Mouse (Mus musculus): ENCODE data around the gene Polg2. TPM values are rescaled to one million over a fixed set of nuclear protein-coding genes. Genes with fewer than 3 reads are reported as not detected.

Gene Polg2
- polyA plus RNA-seq, 1 experiment from 2014 or later: 9.1 TPM

Small RNA genes within 50 kb of the gene (microRNA-seq; reads per million reads assigned to microRNA genes)
- gene Gm25994 (ENCODE audit: insufficient number of aligned reads) (not detected), gene Mir3064 (ENCODE audit: insufficient number of aligned reads) (32.8 reads per million, percentile 22 among the genes with 10 or more reads in this experiment)

Other genes with a start within 250 kb of the Polg2 start
- gene Tex2, start 166.1 kb downstream of the Polg2 start, polyA plus RNA-seq (2014; fragmentation: Nextera tagmentation; extraction: Ambion mirVana): 8.3 and 8.8 TPM in 2 replicates
- 15.4 and 18.8 TPM in 2 replicates for gene Pecam1, start 28.9 kb downstream of the Polg2 start, polyA plus RNA-seq (2014; fragmentation: Nextera tagmentation; extraction: Ambion mirVana)
- gene Milr1, start 28.3 kb downstream of the Polg2 start, polyA plus RNA-seq (2014; fragmentation: Nextera tagmentation; extraction: Ambion mirVana): 0.63 and 1.3 TPM in 2 replicates
- gene Ddx5, start 9.6 kb upstream of the Polg2 start, polyA plus RNA-seq (2014; fragmentation: Nextera tagmentation; extraction: Ambion mirVana): 508 and 538 TPM in 2 replicates
- gene Cep95, start 9.7 kb upstream of the Polg2 start, polyA plus RNA-seq (2014; fragmentation: Nextera tagmentation; extraction: Ambion mirVana): 20.8 and 23.0 TPM in 2 replicates
- gene Smurf2, start 141.2 kb upstream of the Polg2 start, polyA plus RNA-seq (2014; fragmentation: Nextera tagmentation; extraction: Ambion mirVana): 18.9 and 20.1 TPM in 2 replicates
- gene Kpna2, start 220.0 kb upstream of the Polg2 start, polyA plus RNA-seq (2014; fragmentation: Nextera tagmentation; extraction: Ambion mirVana): 764 and 777 TPM in 2 replicates
- 2.5 and 4.2 TPM in 2 replicates for gene 1810010H24Rik, start 246.1 kb upstream of the Polg2 start, polyA plus RNA-seq (2014; fragmentation: Nextera tagmentation; extraction: Ambion mirVana)

Measured in forebrain, embryonic 11.5 days (tissue).